Mouse (Mus musculus) lung, postnatal 0 days (tissue): ENCODE results near the gene Sirt7.

ENCODE experiments used
- CTCF ChIP-seq: IDR thresholded peaks from 2 replicates; pipeline ENCODE4 v1.5.1; 2016; ENCODE audit warnings: antibody characterized with exemption, mild to moderate bottlenecking
- EP300 ChIP-seq: IDR thresholded peaks from 2 replicates; pipeline ENCODE4 v1.6.1; 2016; ENCODE audit warnings: antibody characterized with exemption, mild to moderate bottlenecking, control low read depth

DNA sequence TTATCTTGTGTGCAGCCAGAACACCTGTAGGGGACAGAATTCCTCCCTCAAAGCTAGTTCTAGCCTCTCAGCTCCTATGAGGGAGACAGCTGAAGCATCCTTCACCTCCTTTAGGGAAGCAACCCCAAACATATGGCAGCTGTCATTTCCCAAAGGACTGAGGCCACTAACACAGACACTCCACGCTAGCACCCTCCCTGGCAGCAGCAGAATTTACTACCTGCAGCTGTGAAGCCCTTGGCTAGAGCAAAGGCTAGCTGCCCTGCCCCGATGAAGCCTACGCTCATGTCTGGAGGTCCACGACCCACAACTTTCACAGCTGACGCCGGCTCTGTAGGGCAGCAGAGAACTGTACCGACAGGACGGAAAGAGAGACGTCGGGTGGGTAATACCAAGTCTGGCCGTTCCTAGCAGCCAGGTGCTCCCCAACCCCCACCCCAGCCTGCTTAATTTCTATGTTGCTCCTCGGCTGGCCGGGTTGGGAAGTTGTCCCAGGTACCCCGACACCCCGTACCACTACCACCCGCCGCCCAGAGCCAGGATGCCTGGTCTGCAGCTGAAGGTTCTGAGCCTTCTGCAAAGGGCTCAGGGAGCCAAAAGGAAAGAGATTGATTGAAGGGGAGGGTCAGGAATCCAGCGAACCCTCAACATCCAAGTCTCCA, 18.0 kb upstream of the Sirt7 start:
- TF ChIP-seq CTCF (no peak), EP300 (no peak)
